Mouse (Mus musculus): Measurements from ENCODE around the gene Cct2.

Gene Cct2

DNA sequence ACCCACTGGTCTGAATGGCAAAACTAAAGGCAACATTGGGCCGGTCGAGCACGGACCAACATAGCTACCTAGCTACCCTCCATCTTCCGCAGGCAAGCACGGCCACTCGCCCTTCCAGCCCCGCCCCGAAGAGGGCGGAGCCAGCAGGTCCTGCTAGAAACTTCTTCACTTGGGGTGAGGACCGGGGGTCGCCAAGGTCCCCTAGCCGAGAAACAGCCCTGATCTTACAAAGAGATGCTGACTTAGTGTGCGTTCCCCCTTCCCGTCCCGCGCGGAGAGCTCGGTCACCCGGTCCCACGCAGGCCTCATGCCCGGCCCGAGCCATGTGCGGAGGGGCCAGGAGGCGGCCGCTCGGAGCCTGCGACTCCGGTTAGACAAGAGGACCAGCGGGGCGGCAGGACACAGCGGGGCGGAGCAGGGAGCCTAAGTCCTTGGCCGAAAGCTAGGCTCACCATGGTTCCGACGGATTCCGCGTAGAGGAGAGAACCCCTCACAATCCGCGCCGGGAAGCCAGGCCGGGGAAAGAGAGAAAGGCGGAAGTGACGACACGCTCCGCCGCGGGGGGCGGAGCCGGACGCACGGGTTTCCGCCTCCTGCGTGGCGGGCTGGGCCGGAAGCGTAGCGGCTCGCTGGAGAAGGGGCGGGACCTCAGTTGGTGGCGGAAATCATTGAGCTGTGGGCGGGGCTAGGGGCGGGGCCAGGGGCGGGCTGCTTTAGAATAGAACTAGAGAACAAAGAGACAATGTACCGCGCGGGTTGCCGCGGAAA, at the start of gene Cct2:
Gene Cct2 (minus strand): TSS at position 561 of the 768 bp plus-strand sequence.
- DNase-seq (ENCODE audit: low read depth): peak; percentile 86

DNA sequence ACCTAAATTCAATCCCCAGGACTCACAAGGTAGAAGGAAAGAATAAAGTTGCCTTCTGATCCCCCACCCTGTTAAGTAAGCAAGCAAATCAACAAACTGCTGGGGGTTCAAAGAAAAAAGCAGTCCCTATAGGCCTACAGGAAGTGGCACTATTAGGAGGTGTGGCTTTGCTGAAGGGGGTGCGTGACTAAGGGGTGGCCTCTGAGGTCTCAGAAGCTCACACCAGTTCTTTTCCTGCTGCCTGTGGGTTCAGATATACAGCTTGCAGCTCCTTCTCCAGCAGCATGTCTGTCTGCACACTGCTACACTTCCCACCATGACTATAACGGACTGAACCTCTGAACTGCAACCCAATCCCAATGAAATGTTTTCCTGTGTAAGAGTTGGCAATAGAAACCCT, 48.9 kb upstream of the Cct2 start:
- no peak for DNase-seq (ENCODE audit: low read depth)

DNA sequence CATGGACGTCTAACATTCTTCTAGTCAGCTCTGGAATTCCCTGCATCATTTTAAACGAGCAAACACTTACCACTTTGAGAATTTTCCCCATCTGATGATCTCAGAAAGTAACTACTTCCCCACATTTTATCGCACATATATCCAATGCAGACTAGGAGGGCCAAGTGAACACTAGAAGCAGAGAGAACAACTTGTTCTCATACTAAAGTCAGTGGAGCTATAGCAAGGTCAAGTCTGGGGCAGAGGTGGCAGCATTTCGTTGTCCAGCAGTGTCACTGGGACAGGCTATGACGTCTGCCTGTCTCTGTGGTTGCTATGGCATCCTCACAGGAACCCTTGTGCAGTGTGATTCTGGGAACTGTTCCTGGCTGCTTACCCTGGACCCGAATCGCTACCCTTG, 47.8 kb upstream of the Cct2 start:
- DNase-seq (ENCODE audit: low read depth): no peak

DNA sequence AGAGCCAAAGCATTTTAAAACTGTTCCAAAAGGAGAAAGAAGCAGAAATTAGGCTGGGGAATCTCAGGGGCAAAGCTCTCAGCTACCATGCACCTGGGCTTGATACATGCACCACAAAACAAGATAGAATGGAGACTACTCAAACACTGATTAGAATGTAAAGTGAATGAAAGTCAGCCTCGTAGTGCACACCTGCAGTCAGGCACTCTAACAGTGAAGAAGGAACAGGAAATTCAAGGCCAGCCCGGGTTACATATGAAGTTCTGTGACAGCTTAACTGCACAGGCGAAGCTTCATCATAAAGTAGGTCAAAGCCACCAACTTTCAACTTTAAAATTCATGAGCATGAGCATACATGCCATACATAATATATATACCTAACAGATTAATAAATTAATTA, 46.7 kb upstream of the Cct2 start:
- DNase-seq (ENCODE audit: low read depth): no peak

DNA sequence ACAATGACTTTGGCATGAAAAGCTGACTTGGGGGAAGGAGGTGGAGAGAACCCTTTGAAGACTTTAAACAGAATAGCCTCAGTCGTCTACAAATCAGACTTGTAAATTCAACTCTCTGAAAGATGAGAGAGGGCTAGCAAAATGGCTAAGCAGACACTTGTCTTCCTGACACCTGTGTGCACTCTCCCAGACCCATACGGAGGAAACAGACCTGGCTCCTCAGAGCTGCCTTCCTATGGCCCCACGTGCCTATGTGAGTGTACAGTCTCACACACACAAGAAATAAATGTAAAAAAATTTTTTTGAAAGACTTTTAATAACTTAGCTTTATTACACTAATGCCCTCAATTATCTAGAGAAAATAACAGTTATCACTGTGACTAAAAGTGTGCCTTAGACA, 43.1 kb upstream of the Cct2 start:
- no peak for DNase-seq (ENCODE audit: low read depth)

DNA sequence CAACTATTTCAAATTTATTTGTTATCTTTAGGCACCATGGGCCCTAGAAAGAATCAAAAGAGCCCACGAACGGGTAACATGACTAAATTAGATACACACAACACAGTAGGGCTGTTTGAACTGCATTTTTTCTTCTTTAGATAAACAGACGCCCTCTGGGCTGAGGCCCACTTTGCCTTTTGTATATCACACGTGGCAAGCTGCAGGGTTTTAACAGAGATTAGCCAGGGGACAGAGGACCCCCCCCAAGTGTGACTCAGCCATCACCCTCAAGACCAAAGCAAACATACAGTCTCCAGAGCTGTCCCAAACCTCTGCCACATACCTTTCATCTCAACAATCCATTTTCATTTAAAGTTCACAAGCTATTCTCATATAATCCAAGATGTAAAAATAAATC, 42.6 kb upstream of the Cct2 start:
- no peak for DNase-seq (ENCODE audit: low read depth)

DNA sequence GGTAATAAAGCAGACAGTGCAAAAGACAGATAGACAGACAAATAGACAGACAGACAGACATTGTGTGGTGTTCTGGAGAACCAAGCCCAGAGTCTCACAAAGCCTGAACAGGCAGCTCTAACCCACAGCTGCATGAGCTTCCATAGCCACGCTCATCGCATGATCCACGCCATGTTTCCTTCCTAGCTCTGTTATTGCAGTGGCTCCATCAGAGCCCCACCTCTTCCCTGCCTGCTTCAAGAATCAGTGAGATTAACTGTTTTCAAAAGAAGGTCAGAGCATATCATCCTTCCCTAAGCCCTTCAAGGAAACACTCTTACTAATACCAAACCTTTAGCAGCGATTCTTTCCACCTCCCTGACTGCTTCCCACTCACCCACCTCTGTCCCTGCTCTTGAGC, 41.4 kb upstream of the Cct2 start:
- no peak for DNase-seq (ENCODE audit: low read depth)

DNA sequence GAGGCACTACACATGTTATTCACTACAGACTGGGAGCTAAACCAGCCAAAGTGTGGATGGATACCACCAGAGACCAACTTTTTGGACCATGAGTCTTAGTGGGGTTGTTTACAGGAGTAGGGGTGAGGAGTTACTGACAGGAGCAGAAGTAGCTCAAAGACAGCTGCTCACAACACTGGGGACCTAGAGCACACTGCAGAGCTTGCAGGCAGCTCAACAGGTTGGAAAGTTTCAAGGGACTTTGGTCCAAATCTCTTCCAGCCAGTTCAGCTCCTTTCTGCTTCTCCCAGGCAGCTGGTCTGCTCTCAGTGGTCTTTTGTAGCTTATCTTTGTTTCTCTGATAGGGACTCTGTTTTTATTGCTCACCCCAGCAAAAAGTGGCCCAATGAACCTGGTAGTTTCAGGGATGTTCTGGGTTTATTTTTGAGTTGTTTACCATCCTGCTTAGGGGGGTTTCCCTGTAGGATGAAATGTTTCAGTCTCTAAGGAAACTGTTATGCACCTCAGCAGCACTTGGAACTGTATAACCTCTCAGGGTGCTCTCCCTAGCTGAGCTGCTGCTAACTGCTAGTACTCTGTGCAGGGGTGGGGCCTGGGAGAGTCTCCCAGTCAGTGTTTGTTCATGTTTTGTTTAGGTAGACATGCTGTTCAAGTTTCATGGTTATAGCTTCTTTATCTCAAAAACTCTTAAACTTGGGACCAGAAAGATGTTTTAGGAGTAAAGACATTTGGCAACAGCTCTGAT, 40.4 kb upstream of the Cct2 start:
- no peak for DNase-seq (ENCODE audit: low read depth)

DNA sequence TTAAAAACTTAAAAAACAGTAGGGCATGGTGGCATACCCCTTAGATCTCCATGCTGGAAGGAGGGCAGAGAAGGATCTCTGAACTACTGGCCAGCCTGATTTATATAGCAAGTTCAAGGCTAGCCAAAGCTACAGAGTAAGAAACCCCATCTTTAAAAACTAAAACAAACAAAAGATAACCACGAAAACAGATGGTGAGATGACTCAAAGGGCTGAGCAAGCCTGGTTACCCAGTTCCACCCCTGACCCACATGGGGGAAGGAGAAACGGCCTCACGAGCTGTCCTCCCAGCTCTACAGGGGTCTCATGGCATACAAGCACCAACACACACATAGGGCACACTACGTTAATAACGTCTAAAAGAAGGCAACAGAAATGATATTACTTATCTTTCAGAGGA, 36.6 kb upstream of the Cct2 start:
- DNase-seq (ENCODE audit: low read depth): no peak

DNA sequence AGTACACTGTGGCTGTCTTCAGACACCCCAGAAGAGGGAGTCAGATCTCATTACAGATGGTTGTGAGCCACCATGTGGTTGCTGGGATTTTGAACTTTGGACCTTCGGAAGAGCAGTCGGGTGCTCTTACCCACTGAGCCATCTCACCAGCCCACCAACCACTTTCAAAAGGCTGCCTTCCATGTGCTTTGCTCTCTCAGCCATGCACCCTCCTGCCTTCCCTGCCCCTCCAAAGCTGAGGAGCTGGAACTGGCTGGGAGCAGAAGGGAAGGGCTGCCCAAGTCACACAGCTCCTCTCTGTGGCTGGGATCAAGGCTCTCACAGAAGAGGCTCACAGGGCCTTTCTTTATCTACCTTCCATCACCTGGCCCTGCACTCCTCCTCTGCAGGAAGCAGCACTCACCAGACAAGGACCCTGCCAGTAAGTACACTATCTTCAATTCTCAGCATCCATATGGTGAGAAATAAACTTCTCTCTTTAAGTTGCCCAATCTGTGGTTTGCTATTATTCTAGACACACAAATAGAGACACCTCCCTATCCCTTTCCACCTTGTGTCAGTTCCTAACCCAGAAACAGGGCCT, 33.6 kb upstream of the Cct2 start:
- DNase-seq (ENCODE audit: low read depth): no peak

DNA sequence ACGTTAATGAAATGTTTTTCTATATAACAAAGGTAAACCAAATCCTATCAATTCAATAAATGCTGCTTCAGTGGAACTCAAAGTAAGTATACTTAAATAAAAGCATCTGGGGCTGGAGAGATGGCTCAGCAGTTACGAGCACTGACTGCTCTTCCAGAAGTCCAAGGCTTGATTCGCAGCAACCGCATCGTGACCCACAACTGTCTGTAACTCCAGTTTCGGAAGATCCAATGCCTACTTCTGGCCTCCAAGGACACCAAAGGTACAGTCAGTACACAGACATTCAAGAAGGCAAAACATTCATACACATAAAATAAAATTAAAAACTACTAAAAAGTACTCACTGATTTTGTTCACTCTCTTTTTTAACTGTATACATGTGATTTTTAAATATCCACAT, 32.5 kb upstream of the Cct2 start:
- DNase-seq (ENCODE audit: low read depth): no peak

DNA sequence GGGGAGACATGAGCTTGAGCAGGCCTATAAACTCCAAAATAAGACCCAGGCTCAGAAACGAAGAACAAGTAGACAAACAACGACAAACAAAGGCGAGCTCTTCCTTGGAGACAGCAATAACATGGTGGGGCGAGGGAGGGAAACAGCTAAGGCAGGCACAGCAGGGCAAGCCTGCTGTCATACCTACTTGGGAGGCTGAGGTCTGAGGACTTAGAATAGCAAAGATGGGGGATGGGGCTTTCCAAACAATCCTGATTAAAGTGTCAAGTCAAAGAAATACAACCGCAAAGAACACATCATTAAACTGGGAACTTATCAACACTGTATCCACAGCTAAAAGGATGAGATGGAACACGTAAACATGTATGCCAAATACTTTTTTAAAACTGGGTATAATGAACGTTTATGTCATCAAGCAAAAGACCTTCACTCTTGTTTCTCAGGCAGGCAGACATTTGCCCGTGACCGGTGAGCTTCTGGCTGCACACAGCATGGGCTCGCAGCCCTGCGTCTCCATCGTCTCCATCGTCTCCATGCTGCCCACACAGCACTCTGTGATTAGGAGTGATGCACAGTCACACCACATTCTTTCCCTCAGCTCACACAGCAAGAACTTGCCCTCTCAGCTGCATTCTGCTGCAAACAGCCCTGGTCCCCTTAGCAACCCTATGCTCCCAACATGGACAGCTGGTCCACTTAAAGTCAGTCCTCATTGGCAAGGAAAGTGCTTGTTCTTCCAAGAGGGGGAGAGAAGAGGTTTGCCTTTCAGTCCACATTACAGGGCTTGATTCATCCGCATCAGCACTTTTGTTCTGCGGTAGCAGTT, 31.1 kb upstream of the Cct2 start:
- DNase-seq (ENCODE audit: low read depth): peak; percentile 42

DNA sequence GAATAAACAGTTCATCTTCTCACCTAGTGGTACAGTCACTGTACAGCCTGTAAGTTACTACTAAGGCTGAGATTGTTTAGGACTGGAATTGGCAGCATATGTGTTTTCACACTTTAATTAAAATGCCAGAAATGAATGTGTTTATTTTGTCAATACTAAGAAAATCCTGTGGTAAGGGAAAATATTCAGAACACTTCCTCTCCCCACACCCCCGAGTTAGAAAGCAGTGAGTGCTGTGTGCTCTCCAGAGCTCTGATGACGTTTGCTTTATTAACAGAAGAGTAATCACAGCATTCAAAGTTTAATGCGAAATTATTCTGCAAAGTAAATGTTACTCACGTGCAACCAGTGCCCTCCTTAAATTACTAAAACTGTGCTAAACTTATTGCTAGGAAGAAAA, 26.0 kb upstream of the Cct2 start:
- DNase-seq (ENCODE audit: low read depth): peak; percentile 27

DNA sequence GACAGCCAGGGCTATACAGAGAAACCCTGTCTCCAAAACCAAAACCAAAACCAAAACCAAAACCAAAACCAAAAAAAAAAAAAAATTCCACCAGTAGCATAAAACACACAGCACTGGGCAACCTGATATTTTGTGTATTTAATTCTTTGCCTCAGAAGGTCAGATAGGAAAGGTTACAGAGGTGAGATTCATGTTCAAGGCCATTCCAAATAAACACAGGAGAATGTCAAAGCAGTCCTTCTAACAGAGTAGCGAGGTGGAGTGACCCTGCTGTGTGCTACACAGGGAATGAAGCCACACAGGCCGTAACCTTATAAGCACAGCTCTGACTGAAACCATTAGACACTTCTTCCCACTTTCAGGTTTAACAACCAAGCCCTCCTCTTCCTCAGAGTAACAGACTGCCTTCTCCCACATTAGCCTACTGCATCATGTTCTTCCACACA, 18.3 kb upstream of the Cct2 start:
- no peak for DNase-seq (ENCODE audit: low read depth)

DNA sequence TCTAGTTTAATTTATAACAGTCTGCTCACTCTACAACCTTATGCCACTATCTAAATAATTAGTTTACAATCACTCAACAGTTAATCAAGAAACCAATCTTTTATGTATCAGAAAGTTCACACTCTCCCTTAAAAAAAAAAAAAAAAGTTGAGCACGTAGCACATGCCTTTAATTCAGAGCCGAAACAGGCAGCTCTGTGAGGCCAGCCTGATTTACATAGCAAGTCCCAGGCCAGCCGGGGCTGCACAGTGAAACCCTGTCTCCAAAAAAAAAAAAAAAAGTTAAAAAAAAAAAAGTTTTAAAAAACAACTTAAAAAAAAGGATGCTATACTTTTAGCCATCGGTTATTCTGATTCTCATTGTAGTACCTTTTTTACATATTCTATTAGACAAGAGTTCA, 17.7 kb upstream of the Cct2 start:
- DNase-seq (ENCODE audit: low read depth): no peak

DNA sequence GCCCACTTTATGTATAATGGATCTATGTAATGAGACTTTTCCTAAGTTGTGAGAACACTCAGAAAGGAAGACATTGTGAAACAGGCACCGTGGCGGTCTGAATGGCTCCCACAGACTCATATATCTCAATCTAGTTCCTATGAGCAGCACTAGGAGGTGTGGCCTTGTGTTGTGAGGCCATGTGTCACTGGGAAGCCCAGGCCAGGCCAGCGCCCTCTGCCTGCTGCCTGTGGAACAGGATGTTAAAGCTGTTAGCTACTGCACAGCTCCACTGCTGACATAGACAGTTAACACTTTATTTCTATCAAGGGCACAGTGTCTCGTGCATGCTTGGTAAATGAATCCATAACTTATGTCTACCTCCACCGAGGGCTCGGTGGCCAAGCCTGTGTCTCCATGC, 14.7 kb upstream of the Cct2 start:
- no peak for DNase-seq (ENCODE audit: low read depth)

DNA sequence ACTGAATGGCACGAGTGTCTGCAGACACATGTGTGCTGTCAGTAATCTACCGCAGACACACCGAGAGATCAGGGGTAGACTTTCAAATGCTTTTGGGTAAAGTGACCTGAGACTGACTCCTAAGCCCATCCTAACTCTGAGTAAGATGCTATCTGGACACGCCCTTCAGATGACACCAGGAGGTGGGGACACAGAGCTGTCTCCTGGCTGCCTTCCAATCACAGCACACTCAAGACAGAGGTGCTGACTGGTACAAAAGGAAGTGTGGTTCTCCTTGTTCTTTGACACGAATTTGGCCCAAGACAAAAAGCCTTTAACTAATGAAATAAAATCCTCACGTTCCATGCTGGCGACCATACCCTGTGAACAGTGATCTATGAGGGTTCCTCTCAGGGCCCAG, 9.6 kb upstream of the Cct2 start:
- DNase-seq (ENCODE audit: low read depth): no peak

DNA sequence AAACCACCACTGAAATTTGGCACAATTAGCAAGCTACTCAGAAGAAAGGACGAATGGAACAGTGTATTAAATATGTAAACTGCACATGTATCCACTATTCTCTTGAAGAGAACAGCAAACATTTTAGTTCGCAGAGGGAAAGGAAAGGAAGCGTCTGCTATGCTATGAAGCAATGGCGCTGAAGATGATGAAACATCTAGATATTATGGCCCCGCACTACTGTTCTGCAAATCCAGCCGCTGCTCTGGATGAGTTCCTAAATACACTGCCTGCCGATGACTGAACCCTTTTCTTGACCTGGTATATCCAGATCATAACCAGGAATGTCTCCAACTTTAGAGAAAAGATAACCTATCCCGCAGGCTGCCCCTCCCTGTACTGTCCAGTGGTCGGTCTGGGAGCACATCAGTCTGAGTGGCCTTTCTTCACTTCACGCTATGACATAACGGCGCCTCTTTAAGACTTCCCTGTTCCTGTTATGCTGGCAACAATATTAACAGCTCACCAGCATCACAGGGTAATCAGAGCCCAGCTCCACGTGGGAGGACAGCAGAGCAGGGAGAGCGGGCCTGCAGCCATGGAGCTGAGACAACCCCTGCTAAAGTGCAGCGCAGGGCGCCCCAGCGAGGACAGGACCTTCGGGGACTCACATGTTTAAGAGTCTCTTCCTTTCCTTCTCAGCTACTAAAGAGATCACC, 8.7 kb upstream of the Cct2 start:
- no peak for DNase-seq (ENCODE audit: low read depth)

DNA sequence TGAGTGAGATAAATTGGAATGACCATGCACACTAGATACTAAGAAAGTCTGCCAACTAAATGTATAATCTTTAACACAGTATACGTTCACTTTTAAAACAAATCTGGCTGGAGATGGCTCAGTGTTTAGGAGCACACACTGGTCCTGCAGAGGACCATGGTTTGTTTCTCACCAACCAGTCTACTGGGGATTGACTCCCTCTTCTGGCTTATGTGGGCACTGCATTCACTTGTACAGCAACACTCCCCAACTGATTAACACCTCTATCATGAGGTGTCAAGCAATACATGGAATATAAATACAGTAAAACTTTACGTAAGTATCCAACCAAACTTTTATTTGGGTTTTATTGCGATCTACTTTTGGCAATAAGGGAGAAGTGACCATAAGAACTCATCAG, 5.5 kb upstream of the Cct2 start:
- DNase-seq (ENCODE audit: low read depth): no peak

DNA sequence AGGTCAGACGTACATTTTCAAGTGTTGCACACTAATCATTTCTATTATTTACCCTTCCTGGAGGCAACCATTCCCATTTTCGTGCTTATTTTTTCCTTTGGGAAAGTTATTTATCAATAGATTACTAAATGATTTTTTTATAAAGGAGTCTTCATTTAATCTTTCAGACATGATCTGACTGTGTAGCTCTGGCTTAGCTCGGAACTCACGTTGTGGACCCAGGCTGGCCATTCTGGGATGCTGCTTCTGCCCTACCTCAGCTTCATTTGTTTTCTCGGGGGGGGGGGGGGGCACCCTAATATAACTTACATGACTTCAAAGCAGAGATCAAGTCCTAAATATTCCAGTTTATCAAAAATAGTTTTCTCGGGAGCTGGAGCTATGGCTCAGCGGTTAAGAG, 462 bp upstream of the Cct2 start:
- DNase-seq (ENCODE audit: low read depth): no peak

DNA sequence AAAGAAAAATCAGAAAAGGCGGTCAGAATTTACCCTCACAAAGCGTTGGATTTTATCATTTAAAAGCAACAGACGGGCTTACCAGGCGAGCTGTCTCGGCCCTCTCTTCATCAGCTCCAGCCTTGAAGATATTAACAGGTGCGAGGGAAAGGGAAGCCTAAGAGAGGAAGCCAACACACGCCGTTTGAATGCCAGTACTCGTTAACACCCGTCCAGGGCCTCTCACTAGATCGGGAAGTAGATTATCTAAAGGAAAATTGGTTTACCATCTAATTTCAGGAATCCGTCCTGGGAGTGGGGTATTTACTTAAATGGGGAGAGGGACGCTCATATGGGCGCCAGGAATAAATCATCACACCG, 740 bp downstream of the Cct2 start:
- no peak for DNase-seq (ENCODE audit: low read depth)

DNA sequence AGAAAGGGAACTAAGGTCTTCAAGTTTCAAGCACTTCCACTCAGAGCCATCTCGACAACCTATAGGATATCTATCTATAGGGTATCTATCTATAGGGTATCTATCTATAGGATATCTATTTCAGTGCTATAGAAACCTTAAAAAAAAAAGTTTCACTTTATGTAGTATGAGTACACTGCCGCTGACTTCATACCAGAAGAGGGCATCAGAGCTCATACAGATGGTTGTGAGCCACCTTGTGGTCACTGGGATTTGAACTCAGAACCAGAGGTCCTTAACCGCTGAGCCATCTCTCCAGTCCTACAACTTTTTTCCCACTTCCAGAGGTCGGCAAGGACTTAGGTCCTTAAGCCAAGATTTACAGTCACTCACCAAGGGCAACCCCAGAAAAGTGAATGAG, 7.9 kb downstream of the Cct2 start:
- DNase-seq (ENCODE audit: low read depth): no peak

Data from fibroblast of lung, adult 2 months (primary cell).